Mouse (Mus musculus) bone marrow, adult 2 months (tissue): ENCODE measurements around the gene Hmbs.

Experiments used
- CTCF ChIP-seq: fragments of 200-500 bp; IDR thresholded peaks from 2 replicates; pipeline ENCODE4 v1.5.1; 2011; ENCODE audit warnings: low read length, control low read depth; ENCODE audit not compliant: control insufficient read depth, insufficient read depth
- POLR2A ChIP-seq: fragments of 200-500 bp; IDR thresholded peaks from 2 replicates; pipeline ENCODE4 v1.6.1; 2011; ENCODE audit warnings: low read depth, mild to moderate bottlenecking, control low read depth, low read length, borderline replicate concordance; ENCODE audit not compliant: control insufficient read depth

- TF ChIP-seq CTCF (no peak), POLR2A (no peak)
These were observed 32.6 kb downstream of the Hmbs start for GRCm38 (mm10) chr9:44311136-44312134.
